21 mouse cellular contexts compared by ENCODE assay signal in genomic region chr8:65355990-65356389, GRCm38 (mm10).
DNase-seq lines count a peak whose midpoint lies in the region; ATAC-seq and TF ChIP-seq lines count a peak whose summit lies in the region.
"Had no signal": no experiment of that assay in that cellular context is flagged by ENCODE, and none has a peak within 500 bp of the region (broad histone marks: within the 10 kb centered on the region; RNA-seq: fewer than 3 reads in every experiment).

No protein-coding gene starts in this region.

- no peaks in the 10 kb centered on the region for H3K9me3 ChIP-seq in kidney, embryonic 14.5 days (ENCODE audit: control insufficient read depth, low read length)
- no peaks in the 10 kb centered on the region for H3K9me3 ChIP-seq in kidney, embryonic 16.5 days (ENCODE audit: low read length)
- H3K9me3 ChIP-seq: embryonic facial prominence, embryonic 13.5 days; embryonic facial prominence, embryonic 15.5 days; forebrain, embryonic 10.5 days; forebrain, embryonic 12.5 days had no signal

- H3K27ac ChIP-seq in kidney, embryonic 14.5 days (ENCODE audit: low read depth, low read length): no peak overlapping the region
- no peak overlapping the region for H3K27ac ChIP-seq in kidney, embryonic 16.5 days (ENCODE audit: low read length)
- no peak overlapping the region for H3K27ac ChIP-seq in kidney, adult 2 months (ENCODE audit: insufficient read depth, low read depth, low read length)
- H3K27ac ChIP-seq: embryonic facial prominence, embryonic 13.5 days; embryonic facial prominence, embryonic 15.5 days; forebrain, embryonic 10.5 days; forebrain, embryonic 12.5 days had no signal

- H3K27me3 ChIP-seq in kidney, embryonic 14.5 days (ENCODE audit: control insufficient read depth, insufficient read depth, low read length): no peaks in the 10 kb centered on the region
- H3K27me3 ChIP-seq in kidney, embryonic 16.5 days (ENCODE audit: insufficient read depth, low read length): no peaks in the 10 kb centered on the region
- H3K27me3 ChIP-seq in kidney, adult 2 months (replicated peaks; ENCODE audit: control insufficient read depth, insufficient read depth, low read length): no peaks in the 10 kb centered on the region
- H3K27me3 ChIP-seq: embryonic facial prominence, embryonic 13.5 days; embryonic facial prominence, embryonic 15.5 days; forebrain, embryonic 12.5 days had no signal

- H3K4me3 ChIP-seq in kidney, embryonic 14.5 days (ENCODE audit: low read length): no peak overlapping the region
- no peak overlapping the region for H3K4me3 ChIP-seq in kidney, embryonic 16.5 days (ENCODE audit: low read length)
- H3K4me3 ChIP-seq in kidney, adult 2 months (ENCODE audit: insufficient read depth, low read depth, low read length): no peak overlapping the region
- H3K4me3 ChIP-seq: embryonic facial prominence, embryonic 13.5 days; embryonic facial prominence, embryonic 15.5 days; erythroblast, embryonic 14.5 days; forebrain, embryonic 10.5 days; forebrain, embryonic 12.5 days had no signal

- WGBS in kidney, embryonic 14.5 days: 16% methylated on average over 2 of the region's 2 CpGs
- WGBS in kidney, embryonic 16.5 days: 18% methylated on average over 2 of the region's 2 CpGs
- WGBS in kidney, adult 2 months: 16% methylated on average over 2 of the region's 2 CpGs

- no peak overlapping the region for H3K9ac ChIP-seq in kidney, embryonic 14.5 days (ENCODE audit: low read depth, low read length)
- no peak overlapping the region for H3K9ac ChIP-seq in kidney, embryonic 16.5 days (replicated peaks; ENCODE audit: low read length)
- H3K9ac ChIP-seq: embryonic facial prominence, embryonic 13.5 days; embryonic facial prominence, embryonic 15.5 days; forebrain, embryonic 12.5 days had no signal

- no peak overlapping the region for H3K4me2 ChIP-seq in kidney, embryonic 14.5 days (replicated peaks; ENCODE audit: low read depth, low read length)
- H3K4me2 ChIP-seq in kidney, embryonic 16.5 days (replicated peaks; ENCODE audit: low read depth, low read length): no peak overlapping the region
- H3K4me2 ChIP-seq: embryonic facial prominence, embryonic 13.5 days; embryonic facial prominence, embryonic 15.5 days; forebrain, embryonic 12.5 days had no signal

- peak; percentile 91; the same call in 1 of the 2 replicates for ATAC-seq in kidney, embryonic 14.5 days (ENCODE audit: low FRiP score, low TSS enrichment)
- ATAC-seq in kidney, embryonic 16.5 days (ENCODE audit: low FRiP score, low TSS enrichment): peak; percentile 88
- ATAC-seq: forebrain, embryonic 14.5 days; forebrain, embryonic 16.5 days had no signal

- TF ChIP-seq CTCF in kidney, adult 2 months (conservative IDR thresholded peaks at IDR 0.05; ENCODE audit: insufficient read depth, insufficient read length, low read depth, low read length): no peak

- H3K36me3 ChIP-seq in kidney, embryonic 14.5 days (ENCODE audit: control insufficient read depth, insufficient read depth, low read length): no peaks in the 10 kb centered on the region
- no peaks in the 10 kb centered on the region for H3K36me3 ChIP-seq in kidney, embryonic 16.5 days (ENCODE audit: insufficient read depth, low read length)
- no peaks in the 10 kb centered on the region for H3K36me3 ChIP-seq in kidney, adult 2 months (ENCODE audit: control insufficient read depth, insufficient read depth, low read length)
- H3K36me3 ChIP-seq: embryonic facial prominence, embryonic 13.5 days; embryonic facial prominence, embryonic 15.5 days; forebrain, embryonic 10.5 days; forebrain, embryonic 12.5 days had no signal

- no peaks in the 10 kb centered on the region for H3K4me1 ChIP-seq in kidney, embryonic 14.5 days (ENCODE audit: control insufficient read depth, insufficient read depth, low read length)
- H3K4me1 ChIP-seq in kidney, embryonic 16.5 days (ENCODE audit: insufficient read depth, low read length): no peaks in the 10 kb centered on the region
- no peaks in the 10 kb centered on the region for H3K4me1 ChIP-seq in kidney, adult 2 months (ENCODE audit: control insufficient read depth, insufficient read depth, low read length)
- H3K4me1 ChIP-seq: embryonic facial prominence, embryonic 13.5 days; embryonic facial prominence, embryonic 15.5 days; forebrain, embryonic 10.5 days; forebrain, embryonic 12.5 days had no signal

- DNase-seq in kidney, postnatal 14 days: no peak
- no peak for DNase-seq in kidney, adult 2 months
- DNase-seq: adrenal gland, adult 2 months; adrenal gland, postnatal 10 days; adrenal gland, postnatal 25 days; cerebellum, adult 11 months; cerebellum, adult 18-20 months; cerebellum, adult 8-10 months; cerebellum, adult 9-11 months; cerebellum, postnatal 14 days; cerebellum, postnatal 36 days; embryo, embryonic 11 days had no signal

- no peak for TF ChIP-seq POLR2A in kidney, adult 2 months (IDR thresholded peaks at IDR 0.05; ENCODE audit: low read depth, low read length)
